Mouse (Mus musculus) frontal cortex, postnatal 36 days (tissue): Measurements from ENCODE around the gene Spg7.
"Not testable (repeated sequence)": the region's sequence is repeated elsewhere in the genome, so short reads cannot be mapped to it uniquely, and the experiment has no call there.

Experiments
- DNase-seq, 2 experiments: peaks; one replicate each; pipeline ENCODE4 v3.0.0; 2022; ENCODE audit warnings: low spot score in 2 of 2

The Spg7 gene

GRCm38 (mm10) chr8:123097786-123098584 is 35.2 kb downstream of the Spg7 start:
- peak in 1 of 2 experiments; percentile 14 for DNase-seq

GRCm38 (mm10) chr8:123100288-123100687 is 37.5 kb downstream of the Spg7 start:
- DNase-seq: no peak

- no peak for DNase-seq
Measured at GRCm38 (mm10) chr8:123101244-123101643, 38.5 kb downstream of the Spg7 start.

- peak; percentile 97 to 99 for DNase-seq
Measured at GRCm38 (mm10) chr8:123101735-123102685, 39.3 kb downstream of the Spg7 start, which contains the start of gene Rpl13. Gene Rpl13, plus strand, starts transcription at chr8:123102350.

- not testable (repeated sequence) for DNase-seq
Measured at GRCm38 (mm10) chr8:123102855-123103254, 40.1 kb downstream of the Spg7 start.

- DNase-seq: no peak
Measured at GRCm38 (mm10) chr8:123103285-123103684, 40.5 kb downstream of the Spg7 start.

- DNase-seq: no peak
Measured at GRCm38 (mm10) chr8:123104046-123104767, 41.5 kb downstream of the Spg7 start.

GRCm38 (mm10) chr8:123105553-123106326 is 43.0 kb downstream of the Spg7 start:
- DNase-seq: no peak

GRCm38 (mm10) chr8:123106531-123106930 is 43.8 kb downstream of the Spg7 start:
- DNase-seq: no peak

GRCm38 (mm10) chr8:123108010-123108409 is 45.3 kb downstream of the Spg7 start:
- no peak for DNase-seq

GRCm38 (mm10) chr8:123108953-123109352 is 46.2 kb downstream of the Spg7 start:
- DNase-seq: no peak

- DNase-seq: no peak
Measured at GRCm38 (mm10) chr8:123110649-123111048, 47.9 kb downstream of the Spg7 start.

- no peak for DNase-seq
Measured at GRCm38 (mm10) chr8:123112892-123113291, 50.1 kb downstream of the Spg7 start.

- no peak for DNase-seq
Measured at GRCm38 (mm10) chr8:123113908-123114469, 51.2 kb downstream of the Spg7 start.

GRCm38 (mm10) chr8:123114644-123115043 is 51.9 kb downstream of the Spg7 start:
- no peak for DNase-seq

GRCm38 (mm10) chr8:123117127-123117731 is 54.5 kb downstream of the Spg7 start, which contains the start of gene Cpne7:
Gene Cpne7, plus strand, starts transcription at chr8:123117374.
- DNase-seq: no peak

- DNase-seq: no peak
Measured at GRCm38 (mm10) chr8:123117744-123118143, 55.0 kb downstream of the Spg7 start.

GRCm38 (mm10) chr8:123122059-123122458 is 59.3 kb downstream of the Spg7 start:
- DNase-seq: no peak

GRCm38 (mm10) chr8:123122670-123123069 is 59.9 kb downstream of the Spg7 start:
- no peak for DNase-seq

GRCm38 (mm10) chr8:123126193-123126816 is 63.6 kb downstream of the Spg7 start:
- no peak for DNase-seq
